Mouse (Mus musculus) forebrain, postnatal 0 days (tissue): ENCODE data around the gene Cflar. TPM values are rescaled to one million over a fixed set of nuclear protein-coding genes. Genes with fewer than 3 reads are reported as not detected.
"Not testable (repeated sequence)": the region's sequence is repeated elsewhere in the genome, so short reads cannot be mapped to it uniquely, and the experiment has no call there.

Experiments
- ATAC-seq: fragments of 200-750 bp; cut with Nextera tagmentation; 2 replicates; pipeline ENCODE4 v1.8.0; 2017; ENCODE audit warnings: mild to moderate bottlenecking, moderate library complexity
- DNase-seq: peaks from one replicate; pipeline ENCODE4 v3.0.0-alpha.2; 2015
- H3K27ac ChIP-seq: fragments of 300-500 bp; sonication (generic); 2 replicates; pipeline ENCODE4 v1.5.1; 2014; ENCODE audit warnings: low read depth, mild to moderate bottlenecking, antibody characterized with exemption, low read length, moderate library complexity, mixed read lengths
- H3K27me3 ChIP-seq: fragments of 300-500 bp; sonication (generic); 2 replicates; pipeline ENCODE4 v1.6.1; 2014; ENCODE audit warnings: mild to moderate bottlenecking, low read length, mixed read lengths; ENCODE audit not compliant: insufficient read depth
- H3K36me3 ChIP-seq: fragments of 300-500 bp; sonication (generic); 2 replicates; pipeline ENCODE4 v1.6.1; 2014; ENCODE audit warnings: mild to moderate bottlenecking, moderate library complexity; ENCODE audit not compliant: insufficient read depth
- H3K4me1 ChIP-seq: fragments of 300-500 bp; sonication (generic); 2 replicates; pipeline ENCODE4 v1.6.1; 2014; ENCODE audit warnings: antibody characterized with exemption; ENCODE audit not compliant: insufficient read depth
- H3K4me2 ChIP-seq: fragments of 300-500 bp; sonication (generic); 2 replicates; pipeline ENCODE4 v1.6.1; 2014; ENCODE audit warnings: low read depth, mild to moderate bottlenecking, moderate library complexity
- H3K4me3 ChIP-seq: fragments of 300-500 bp; sonication (generic); 2 replicates; pipeline ENCODE4 v1.5.1; 2014; ENCODE audit warnings: low read depth, low read length, mixed read lengths
- H3K9ac ChIP-seq: fragments of 300-500 bp; sonication (generic); 2 replicates; pipeline ENCODE4 v1.6.1; 2014; ENCODE audit warnings: mild to moderate bottlenecking
- H3K9me3 ChIP-seq: fragments of 300-500 bp; sonication (generic); 2 replicates; pipeline ENCODE4 v1.6.1; 2016; ENCODE audit warnings: low read length
- CTCF ChIP-seq: sonication (generic); IDR thresholded peaks from 2 replicates; pipeline ENCODE4 v1.5.1; 2016; ENCODE audit warnings: antibody characterized with exemption, control low read depth, low read depth
- WGBS: fragments of 180-500 bp; shearing (Covaris S2); extraction: QIAGEN DNeasy Blood & Tissue Kit; methylation state at CpG from one replicate; pipeline ENCODE4 v1.1.7; 2014; 5-methylcytosine and 5-hydroxymethylcytosine counted together
- polyA plus RNA-seq: library from polyadenylated mRNA; unstranded; fragments of >200 nt; fragmentation: Nextera tagmentation; extraction: Ambion mirVana; gene quantifications from 2 replicates; pipeline ENCODE4 v1.2.1, GENCODE M21; 2015
- total RNA-seq: library from RNA; depleted of rRNA; stranded (reverse); fragments of >200 nt; gene quantifications from 2 replicates; pipeline ENCODE4 v1.2.3, GENCODE M21; 2014

Cflar gene
- total and polyA plus RNA-seq, 2 experiments from 2014 or later = 20.2 to 35.4 TPM

DNA sequence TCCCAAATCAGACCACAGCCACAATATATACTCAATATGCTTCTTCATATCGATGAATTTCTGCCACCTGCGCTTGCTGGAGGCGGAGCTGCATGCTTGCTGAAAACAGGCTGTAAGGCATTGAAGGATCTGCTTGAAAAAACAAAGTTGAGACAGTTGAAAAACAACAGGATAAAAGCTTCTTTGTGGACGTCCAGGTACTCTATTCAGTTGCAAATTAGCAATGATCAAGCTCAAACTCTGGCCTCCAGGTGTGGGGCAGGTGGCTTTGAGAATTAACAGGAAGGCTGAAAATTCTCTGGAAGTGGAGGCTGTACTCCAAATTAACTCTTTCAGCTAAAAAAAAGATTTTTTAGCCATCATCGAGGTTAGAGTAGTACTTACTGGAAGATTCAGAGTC is 51.3 kb downstream of the Cflar start:
- ATAC-seq = no peak
- DNase-seq = no peak
- H3K27me3 ChIP-seq = no peaks in the 10 kb centered on the region
- no peaks in the 10 kb centered on the region for H3K4me1 ChIP-seq
- H3K4me3 ChIP-seq = no peak overlapping the region
- H3K9ac ChIP-seq = no peak overlapping the region
- no peak for TF ChIP-seq CTCF
- H3K36me3 ChIP-seq = no peaks in the 10 kb centered on the region
- H3K27ac ChIP-seq = no peak overlapping the region
- no peaks in the 10 kb centered on the region for H3K9me3 ChIP-seq
- H3K4me2 ChIP-seq = no peak overlapping the region
- 71% methylated on average over 5 of the region's 5 CpGs for WGBS

DNA sequence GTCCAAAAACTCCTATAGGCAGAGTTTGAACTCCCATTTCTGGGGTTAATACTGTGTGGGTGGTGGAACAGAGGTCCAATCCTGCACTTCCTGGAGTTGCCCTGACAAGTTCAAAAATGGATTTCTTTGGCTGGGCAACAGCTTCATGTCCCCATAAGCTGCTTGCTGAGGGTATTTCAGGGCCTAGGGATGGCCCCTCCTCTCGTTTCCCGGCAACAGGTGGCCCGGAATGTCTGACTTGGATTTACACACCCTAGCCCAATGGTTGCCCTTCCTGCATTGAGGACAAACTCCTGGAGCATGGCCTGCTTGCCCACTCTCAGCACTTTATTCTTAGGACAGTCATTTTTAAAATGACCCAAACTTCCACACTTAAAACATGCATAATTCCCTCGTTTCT is 55.1 kb downstream of the Cflar start:
- not testable (repeated sequence) for H3K4me3 ChIP-seq, H3K4me2 ChIP-seq, H3K27me3 ChIP-seq, DNase-seq, H3K27ac ChIP-seq, H3K4me1 ChIP-seq, ATAC-seq, H3K9ac ChIP-seq, H3K9me3 ChIP-seq, H3K36me3 ChIP-seq
- WGBS = 81% methylated on average over 4 of the region's 4 CpGs

DNA sequence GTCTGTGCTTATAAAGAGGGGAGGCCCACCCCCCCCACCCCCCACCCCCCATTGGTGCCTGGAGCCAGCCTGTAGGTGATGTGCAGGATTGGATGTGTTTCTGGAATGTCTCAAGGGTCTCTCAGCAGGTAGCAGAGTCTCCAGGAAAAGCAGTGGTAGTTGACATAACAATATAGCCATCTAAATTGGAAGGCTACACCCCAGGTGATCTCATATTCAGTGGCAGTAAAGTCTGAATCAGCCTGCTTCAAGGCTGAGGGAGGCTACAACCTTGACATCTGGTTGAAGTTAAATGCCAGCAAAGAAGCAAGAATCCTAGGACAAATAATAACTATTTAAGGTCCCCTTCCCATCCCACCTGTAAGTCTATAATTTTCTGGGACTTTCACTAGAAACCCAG is 57.8 kb downstream of the Cflar start:
- H3K4me3 ChIP-seq = no peak overlapping the region
- H3K4me1 ChIP-seq = no peaks in the 10 kb centered on the region
- ATAC-seq (no peak), DNase-seq (no peak)
- no peaks in the 10 kb centered on the region for H3K36me3 ChIP-seq
- no peaks in the 10 kb centered on the region for H3K9me3 ChIP-seq
- no peak overlapping the region for H3K4me2 ChIP-seq
- no peaks in the 10 kb centered on the region for H3K27me3 ChIP-seq
- H3K9ac ChIP-seq = no peak overlapping the region
- no peak overlapping the region for H3K27ac ChIP-seq
- TF ChIP-seq CTCF = no peak

DNA sequence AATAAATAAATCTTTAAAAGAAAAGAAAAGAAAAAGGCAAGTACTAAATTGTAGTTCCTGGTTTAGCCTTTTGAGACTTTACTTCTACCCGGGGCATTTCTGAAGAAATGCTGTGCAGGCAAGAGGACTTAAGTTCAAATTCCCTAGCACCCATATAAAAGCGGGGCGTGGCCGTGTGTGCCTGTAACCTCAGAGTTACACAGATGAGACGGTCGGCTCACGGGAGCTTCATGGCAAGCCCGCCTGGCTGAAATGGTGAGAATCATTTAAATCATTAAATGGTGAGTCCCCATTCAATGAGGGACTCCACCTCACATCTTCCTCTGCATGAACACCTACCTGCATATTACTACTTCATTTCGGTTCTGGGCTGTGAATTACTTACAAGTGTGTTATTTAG is 58.4 kb downstream of the Cflar start:
- H3K36me3 ChIP-seq = no peaks in the 10 kb centered on the region
- no peaks in the 10 kb centered on the region for H3K9me3 ChIP-seq
- no peak overlapping the region for H3K9ac ChIP-seq
- no peak overlapping the region for H3K4me2 ChIP-seq
- no peak for TF ChIP-seq CTCF
- no peak overlapping the region for H3K4me3 ChIP-seq
- DNase-seq (no peak), ATAC-seq (no peak)
- no peaks in the 10 kb centered on the region for H3K4me1 ChIP-seq
- H3K27ac ChIP-seq = no peak overlapping the region
- WGBS = 64% methylated on average over 9 of the region's 9 CpGs
- H3K27me3 ChIP-seq = no peaks in the 10 kb centered on the region

GRCm38 (mm10) chr1:58770111-58770720 is 58.9 kb downstream of the Cflar start:
- WGBS = 27% methylated on average over 7 of the region's 7 CpGs
- Histone ChIP-seq H3K9ac (no peak overlapping the region), H3K4me3 (no peak overlapping the region), H3K4me1 (no peaks in the 10 kb centered on the region), H3K27me3 (no peaks in the 10 kb centered on the region), H3K9me3 (no peaks in the 10 kb centered on the region), H3K27ac (no peak overlapping the region), H3K36me3 (no peaks in the 10 kb centered on the region), H3K4me2 (no peak overlapping the region)
- peak; percentile 69 for TF ChIP-seq CTCF
- ATAC-seq (no peak), DNase-seq (peak; percentile 73)

DNA sequence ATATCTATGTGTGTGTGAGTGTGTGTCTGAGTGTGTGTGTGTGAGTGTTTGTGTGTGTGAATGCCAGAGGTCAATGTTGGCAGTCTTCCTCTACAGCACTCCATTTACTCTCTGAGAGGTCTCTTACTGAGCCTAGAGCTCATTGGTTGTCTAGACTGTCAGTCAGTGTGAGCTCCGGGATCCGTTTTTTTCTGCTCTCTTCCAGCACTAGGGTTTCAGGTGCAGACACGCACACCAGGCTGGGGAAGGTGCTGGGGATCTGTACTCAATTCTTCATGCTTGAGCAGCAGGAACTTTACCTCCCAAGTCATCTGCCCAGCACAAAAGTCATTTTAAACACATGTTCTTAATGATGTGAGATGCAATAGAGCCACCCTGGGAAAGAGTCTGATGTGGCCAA is 60.8 kb downstream of the Cflar start:
- DNase-seq (no peak), ATAC-seq (no peak)
- 76% methylated on average over 3 of the region's 3 CpGs for WGBS

GRCm38 (mm10) chr1:58773280-58773679 is 62.0 kb downstream of the Cflar start:
- no peak for TF ChIP-seq CTCF
- no peak overlapping the region for H3K27ac ChIP-seq
- no peak overlapping the region for H3K4me2 ChIP-seq
- H3K4me1 ChIP-seq = no peaks in the 10 kb centered on the region
- H3K36me3 ChIP-seq = no peaks in the 10 kb centered on the region
- H3K9me3 ChIP-seq = no peaks in the 10 kb centered on the region
- no peak overlapping the region for H3K9ac ChIP-seq
- DNase-seq = no peak
- H3K4me3 ChIP-seq = no peak overlapping the region
- no peaks in the 10 kb centered on the region for H3K27me3 ChIP-seq
- ATAC-seq = no peak

More for the DNA sequence above, 60.8 kb downstream of the Cflar start:
- no peak overlapping the region for H3K9ac ChIP-seq
- H3K4me3 ChIP-seq = no peak overlapping the region
- H3K9me3 ChIP-seq = no peaks in the 10 kb centered on the region
- no peaks in the 10 kb centered on the region for H3K4me1 ChIP-seq
- H3K27me3 ChIP-seq = no peaks in the 10 kb centered on the region
- H3K27ac ChIP-seq = no peak overlapping the region
- TF ChIP-seq CTCF = no peak
- H3K4me2 ChIP-seq = no peak overlapping the region
- H3K36me3 ChIP-seq = no peaks in the 10 kb centered on the region

GRCm38 (mm10) chr1:58773905-58774304 is 62.6 kb downstream of the Cflar start:
- H3K27me3 ChIP-seq = no peaks in the 10 kb centered on the region
- H3K9me3 ChIP-seq = no peaks in the 10 kb centered on the region
- ATAC-seq = no peak
- DNase-seq = no peak
- H3K9ac ChIP-seq = no peak overlapping the region
- TF ChIP-seq CTCF = no peak
- H3K27ac ChIP-seq = no peak overlapping the region
- no peak overlapping the region for H3K4me3 ChIP-seq
- no peaks in the 10 kb centered on the region for H3K36me3 ChIP-seq
- no peak overlapping the region for H3K4me2 ChIP-seq
- no peaks in the 10 kb centered on the region for H3K4me1 ChIP-seq
- WGBS = 69% methylated on average over 2 of the region's 2 CpGs
